Mouse (Mus musculus): ENCODE measurements around the gene Nktr.

Nktr gene

DNA sequence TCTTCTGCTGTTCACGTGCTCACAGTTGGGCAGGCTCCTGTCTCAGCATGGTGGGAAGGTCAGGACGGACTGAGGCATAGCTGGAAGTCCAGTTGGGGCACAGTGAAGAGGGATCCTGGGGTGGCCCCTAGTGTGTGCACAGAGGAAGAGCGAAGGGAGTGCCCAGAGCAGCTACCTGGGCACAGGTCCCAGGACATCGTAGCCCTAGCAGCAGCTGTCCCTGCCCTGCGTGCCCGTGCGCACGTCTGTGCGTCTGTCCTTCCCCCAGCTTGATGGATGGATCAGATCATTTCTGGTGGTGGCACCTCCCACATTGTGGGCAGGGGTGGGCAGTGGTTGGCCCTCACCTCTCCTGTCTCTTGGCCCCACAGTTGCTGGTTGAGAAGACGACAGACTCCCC is 43.3 kb downstream of the Nktr start:
- no peak for DNase-seq

DNA sequence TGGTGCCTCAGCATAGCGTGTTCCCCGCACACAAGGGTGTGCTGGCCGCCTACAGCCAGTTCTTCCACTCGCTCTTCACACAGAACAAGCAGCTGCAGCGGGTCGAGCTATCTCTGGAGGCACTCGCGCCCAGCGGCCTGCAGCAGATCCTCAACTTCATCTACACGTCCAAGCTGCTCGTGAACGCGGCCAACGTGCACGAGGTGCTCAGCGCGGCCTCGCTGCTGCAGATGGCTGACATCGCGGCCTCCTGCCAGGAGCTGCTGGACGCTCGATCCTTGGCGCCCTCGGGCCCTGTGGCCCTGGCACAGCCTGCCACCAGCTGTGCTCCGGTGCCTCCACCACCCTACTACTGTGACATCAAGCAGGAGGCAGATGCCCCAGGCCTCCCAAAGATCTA is 43.8 kb downstream of the Nktr start:
- no peak for DNase-seq

DNA sequence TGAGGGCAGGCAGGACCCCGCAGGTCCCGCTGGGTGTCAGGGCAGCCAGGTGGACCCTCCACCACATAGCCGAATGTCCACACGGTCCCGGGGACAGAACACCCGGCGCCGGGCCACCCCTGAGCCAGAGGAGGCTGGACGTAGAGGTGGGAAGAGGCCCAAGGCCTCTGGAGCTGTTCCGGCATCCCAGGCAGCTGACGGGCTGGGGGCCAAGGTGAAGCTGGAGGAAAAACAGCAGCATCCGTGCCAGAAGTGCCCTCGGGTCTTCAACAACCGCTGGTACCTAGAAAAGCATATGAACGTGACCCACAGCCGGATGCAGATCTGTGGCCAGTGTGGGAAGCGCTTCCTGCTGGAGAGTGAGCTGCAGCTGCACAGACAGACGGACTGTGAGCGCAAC is 44.7 kb downstream of the Nktr start:
- no peak for DNase-seq

DNA sequence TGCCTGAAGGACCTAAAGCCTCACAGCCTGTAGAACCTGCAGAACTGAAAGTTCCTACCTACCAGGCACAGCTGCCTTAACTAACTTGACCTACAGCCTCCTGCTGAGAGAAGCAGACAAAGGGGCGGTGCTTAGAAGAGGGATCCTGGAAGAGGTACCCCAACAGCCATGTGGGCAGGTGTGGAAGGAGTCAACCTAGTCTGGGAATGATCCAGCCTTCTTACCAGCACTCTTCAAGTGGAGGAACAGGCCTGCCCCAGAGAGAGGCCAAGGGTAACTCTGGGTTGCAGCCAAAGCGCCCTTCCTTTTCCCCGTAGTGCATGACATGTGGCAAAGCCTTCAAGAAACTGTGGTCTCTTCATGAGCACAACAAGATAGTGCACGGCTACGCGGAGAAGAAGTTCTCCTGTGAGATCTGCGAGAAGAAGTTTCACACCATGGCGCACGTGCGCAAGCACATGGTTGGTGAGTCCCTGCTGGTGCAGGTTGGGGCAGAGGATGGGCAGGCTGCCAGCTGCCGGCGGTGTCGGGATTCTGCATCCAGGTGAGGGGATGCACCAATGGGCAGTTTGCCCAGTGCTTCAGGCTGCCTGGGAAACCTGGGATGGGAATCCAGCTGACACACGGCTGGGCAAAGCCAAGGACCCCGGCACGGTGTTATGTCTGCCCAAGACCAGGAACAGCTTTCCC is 46.3 kb downstream of the Nktr start:
- no peak for DNase-seq

DNA sequence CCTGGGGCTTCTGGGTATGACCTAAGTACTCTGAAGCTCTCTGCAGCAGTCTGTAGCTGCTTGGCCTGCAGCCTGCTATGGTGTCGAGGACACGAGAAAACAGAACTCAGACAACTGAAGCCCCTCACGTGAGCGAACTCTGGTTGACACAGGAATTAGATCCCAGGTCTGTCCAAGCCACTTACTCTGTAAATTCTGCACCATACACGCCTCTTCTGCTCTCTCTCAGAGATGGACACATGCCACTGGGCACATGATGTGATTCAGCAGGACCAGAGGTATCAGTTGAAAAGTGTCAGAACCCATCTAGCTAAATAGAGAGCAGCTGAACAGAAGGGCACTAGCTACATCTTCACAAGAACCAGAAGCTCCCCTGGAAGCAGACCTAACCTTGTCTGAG is 53.4 kb downstream of the Nktr start:
- no peak for DNase-seq

DNA sequence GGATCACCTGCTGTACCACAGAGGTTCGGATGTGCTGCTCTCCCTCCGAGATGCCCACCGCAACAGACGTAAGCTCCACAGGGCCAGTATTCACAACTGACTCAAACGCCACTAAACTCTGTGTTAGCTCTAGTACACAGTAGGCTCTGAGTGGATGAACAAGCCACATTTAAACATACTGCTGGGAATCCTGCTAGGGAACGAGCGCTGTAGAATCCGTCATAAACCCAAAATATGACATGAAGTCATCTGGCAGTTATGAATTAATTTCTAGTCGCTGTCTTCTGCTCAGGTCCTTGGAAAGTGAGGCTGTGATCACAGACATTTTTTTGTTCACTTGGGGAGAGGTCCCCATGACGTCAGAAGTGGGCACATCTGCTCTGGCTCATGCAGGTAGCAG is 57.0 kb downstream of the Nktr start:
- DNase-seq = no peak

DNA sequence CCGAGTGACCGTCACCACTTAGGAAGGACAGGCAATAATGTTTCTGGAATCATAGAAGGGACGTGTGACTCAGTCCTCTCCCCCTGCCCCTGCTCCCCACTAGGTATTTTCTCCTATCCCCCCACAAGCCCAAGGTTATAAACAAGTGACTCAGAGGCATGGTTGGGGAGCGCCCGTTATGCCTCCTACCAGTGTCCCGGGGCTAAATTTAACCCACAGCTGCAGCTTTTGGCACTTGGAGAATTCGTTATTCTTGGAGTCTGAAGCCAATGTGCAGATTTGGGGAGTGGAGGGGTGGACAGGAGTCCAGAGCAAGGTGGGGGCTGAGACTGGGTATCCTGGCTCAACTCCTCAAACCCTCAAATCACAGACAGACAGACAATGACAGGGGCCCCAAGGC is 57.5 kb downstream of the Nktr start:
- no peak for DNase-seq

DNA sequence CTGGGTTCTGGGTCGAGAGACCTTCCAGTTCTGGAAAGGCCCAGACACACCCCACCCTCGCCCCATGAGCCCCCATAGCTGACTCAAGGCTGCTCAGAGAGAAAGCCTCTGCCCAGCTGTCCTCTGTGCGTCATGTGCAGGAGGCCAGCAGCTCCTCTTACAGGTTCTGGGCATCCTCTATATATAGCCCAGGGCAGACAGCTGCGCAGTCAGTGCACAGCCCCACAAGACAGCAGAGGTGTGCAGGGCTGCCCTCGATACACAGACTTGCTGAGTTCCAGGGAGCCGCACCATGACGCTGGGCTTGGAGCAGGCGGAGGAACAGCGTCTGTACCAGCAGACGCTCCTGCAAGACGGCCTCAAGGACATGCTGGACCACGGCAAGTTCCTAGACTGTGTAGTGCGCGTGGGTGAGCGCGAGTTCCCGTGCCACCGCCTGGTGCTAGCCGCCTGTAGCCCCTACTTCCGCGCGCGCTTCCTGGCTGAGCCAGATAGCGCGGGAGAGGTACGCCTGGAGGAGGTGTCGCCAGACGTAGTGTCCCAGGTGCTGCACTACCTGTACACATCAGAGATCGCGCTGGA is 58.6 kb downstream of the Nktr start, which contains the start of gene Klhl40:
Gene Klhl40, plus strand, starts transcription at position 124 of the 582 bp plus-strand sequence.
- DNase-seq = no peak

DNA sequence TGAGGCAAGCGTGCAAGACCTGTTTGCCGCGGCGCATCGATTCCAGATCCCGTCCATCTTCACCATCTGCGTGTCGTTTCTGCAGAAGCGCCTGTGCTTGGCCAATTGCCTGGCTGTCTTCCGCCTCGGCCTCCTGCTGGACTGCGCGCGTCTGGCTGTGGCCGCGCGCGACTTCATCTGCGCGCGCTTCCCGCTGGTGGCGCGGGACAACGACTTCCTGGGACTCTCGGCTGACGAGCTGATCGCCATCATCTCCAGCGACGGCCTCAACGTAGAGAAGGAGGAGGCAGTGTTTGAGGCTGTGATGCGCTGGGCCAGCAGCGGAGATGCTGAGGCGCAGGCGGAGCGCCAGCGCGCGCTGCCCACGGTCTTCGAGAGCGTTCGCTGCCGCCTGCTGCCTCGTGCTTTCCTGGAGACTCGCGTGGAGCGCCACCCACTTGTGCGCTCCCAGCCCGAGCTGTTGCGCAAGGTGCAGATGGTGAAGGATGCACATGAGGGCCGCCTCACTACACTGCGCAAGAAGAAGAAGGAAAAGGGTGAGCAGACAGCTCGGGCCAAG is 59.2 kb downstream of the Nktr start:
- DNase-seq = peak; percentile 70

DNA sequence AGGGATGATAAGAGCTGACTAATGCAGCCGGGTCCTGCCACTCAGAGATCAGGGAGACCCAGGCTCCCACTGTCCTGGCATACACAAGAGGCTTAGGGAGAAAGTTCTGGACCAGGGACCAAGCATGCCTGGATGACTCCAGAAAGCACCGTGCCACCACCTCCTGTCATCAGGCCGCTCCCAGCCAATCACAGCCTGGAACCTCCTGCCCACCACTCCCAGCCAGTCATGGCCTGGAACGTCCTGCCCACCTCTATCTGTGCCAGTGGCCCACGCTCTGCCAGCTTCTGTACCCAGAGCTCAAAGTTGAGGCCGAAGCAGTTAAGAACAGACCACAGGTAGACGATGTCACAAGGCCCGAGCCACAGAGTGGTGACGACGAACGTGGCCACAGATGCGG is 65.8 kb downstream of the Nktr start:
- no peak for DNase-seq

DNA sequence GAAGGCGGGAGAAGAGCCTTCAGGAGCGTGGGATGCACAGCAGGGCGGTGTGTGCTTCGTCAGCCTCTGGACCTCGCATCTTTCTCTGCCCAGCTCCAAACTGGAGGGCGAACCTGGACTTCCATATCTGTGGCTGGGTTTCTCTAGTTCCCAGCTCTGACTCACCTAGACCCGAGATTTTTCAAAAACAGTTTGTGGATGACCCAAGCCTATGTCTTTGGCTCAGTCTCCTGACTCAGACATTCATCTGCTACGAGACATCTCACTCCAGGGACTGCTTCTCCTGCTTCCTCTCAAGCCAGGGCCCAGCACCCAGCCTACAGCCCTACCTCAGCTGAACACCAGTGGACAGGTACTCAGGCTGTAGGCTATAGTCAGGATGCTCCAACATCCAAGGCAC is 66.3 kb downstream of the Nktr start:
- DNase-seq = no peak

DNA sequence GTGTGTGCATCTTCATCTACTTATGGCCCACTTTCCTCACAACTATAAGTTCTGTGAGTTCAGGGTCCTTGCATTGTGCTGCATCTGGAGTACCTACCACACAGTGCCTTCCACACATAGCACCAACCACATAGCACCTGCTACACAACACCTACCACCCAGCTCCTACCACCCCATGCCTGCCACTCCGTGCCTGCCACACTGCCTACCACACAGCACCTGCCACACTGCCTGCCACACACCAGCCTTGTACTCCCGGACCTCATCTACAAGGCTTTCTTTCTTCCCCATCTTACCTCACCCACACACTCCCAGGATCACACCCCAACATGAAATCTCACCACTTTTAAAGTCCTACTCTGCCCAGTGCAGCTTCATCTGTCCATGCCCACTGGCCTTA is 67.4 kb downstream of the Nktr start:
- DNase-seq = no peak

DNA sequence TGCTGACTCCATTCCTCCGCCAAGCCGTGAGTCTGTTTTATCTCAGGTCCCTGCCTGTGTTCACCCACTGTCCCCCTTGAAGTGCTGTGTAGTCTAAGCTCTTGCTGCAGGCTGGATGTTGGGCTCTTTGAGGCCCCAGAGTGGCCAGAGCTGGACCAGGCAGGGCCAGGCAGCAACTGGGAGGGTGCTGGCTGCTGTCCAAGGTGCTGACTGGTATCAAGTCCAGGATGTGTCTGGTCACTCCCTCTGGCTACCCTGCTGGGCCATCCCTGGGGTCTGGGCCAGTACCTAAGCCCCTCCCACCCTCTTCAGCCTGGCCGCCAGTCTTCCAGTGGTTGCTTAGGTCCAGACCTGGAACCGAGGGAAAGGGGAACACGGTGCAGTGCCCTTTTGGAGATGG is 72.2 kb downstream of the Nktr start:
- DNase-seq = peak; percentile 89

DNA sequence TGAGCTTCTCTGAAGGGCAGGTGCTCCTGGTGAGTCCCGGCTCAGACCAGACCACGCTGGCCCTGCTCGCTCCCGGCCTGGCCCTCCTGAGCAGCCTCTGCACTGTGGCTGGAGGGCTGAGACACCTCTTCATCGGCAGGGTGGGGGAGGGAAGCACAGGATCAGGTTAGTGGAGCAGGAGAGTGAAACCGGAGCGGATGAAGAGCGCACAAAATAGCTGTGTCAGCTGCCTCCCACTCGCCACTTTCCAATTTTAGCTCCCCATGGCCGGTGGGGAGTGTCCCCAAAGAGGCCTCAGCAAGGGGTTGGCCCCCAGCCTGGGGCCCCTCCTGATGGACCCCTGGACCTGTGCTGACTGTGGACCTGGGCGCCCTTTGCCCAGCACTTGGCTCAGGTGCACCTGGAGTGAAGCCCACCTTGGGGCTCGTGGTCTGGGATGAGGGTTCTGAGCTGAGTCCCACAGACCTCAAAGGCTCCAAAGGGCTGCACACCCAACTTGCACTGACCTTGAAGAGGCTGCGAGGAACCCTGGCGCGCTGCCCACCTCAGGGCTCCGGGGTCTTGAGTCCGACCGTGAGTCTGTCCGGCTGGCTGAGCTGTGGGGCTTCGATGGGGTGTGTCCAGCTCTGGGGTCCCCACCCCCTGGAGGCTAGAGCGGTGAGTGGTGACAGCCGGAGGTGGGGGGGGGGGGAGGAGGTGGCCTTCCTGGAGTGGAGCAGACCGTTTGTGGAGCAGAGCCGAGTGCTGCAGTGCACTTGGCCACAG is 73.0 kb downstream of the Nktr start, which contains the start of gene Hhatl:
Gene Hhatl, minus strand, starts transcription at position 751 of the 765 bp plus-strand sequence.
- peak; percentile 31 for DNase-seq

DNA sequence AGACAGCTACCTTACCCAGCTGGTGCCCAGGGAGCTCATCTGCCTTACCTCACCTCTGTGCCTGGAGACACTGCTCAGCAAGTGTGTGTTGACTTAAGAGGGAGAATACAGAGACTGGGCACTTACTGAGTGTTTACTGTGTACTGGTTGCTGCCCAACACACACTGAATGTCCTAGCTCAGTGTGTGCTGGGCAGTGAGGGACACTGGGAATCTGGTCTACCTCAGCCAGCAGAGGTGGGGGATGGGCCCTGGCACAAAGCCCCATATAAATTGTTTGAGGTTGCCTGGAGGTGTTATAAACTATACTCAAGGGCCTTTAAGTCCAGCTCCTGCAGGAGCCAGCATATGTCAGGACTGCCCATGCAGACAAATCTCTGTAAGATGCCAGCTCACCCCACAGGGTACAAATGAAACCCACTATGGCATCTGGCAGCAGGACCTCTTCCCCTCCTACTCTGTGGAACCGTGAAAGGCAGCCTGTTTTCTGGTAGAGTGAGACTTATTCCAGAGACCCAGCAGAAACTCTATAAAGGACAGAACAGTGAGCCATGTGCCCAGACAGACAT is 76.1 kb downstream of the Nktr start:
- no peak for DNase-seq

DNA sequence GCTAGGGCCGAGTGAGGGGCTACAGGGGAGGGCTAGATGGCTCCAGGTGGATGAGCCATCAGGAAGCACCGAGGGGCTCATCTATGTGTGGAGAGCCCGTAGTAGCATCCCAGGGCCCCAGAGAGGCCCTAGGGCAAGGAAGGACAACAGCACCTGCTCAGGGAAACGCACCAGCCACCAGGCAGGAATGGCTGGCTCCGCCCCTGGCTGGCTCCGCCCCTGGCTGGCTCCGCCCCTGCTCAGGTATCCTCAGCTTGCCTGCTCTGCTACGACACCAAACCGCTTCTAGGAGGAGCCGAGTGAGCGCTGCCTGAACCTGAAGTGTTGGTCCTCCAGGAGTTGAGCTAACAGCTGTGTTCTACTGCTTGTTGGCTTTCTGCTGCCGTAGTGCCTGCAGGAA is 78.8 kb downstream of the Nktr start:
- peak; percentile 54 for DNase-seq

DNA sequence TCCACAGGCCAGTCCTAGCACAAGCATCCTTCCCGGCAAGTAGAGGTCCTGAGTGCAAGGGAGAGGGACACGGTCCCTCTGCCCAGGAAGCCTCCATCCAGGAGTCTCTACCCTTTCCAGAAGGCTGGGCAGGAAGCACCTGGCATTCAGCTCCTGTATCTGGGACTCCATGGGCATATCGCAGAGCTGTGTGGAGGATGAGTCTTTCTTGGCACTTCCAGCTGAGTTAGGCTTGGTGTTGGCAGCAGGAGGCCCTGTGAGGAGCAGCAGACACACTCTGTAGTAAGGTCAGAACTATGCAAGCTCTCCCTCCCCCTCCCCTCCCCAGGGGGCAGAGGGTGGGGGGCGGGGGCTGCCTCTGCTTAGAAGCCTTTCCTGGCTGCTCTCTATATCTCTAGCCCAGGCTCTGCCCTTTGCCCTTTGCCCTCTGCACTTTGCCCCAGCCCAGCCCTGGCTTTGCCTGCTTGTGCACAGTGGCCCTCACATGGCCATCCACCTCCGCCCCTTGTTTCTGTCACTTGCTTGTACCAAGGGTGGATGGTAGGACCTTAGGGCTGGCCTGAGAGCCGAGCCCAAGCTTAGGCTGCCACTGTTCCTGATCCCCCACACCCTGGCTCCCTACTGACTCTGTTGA is 80.0 kb downstream of the Nktr start:
- no peak for DNase-seq

DNA sequence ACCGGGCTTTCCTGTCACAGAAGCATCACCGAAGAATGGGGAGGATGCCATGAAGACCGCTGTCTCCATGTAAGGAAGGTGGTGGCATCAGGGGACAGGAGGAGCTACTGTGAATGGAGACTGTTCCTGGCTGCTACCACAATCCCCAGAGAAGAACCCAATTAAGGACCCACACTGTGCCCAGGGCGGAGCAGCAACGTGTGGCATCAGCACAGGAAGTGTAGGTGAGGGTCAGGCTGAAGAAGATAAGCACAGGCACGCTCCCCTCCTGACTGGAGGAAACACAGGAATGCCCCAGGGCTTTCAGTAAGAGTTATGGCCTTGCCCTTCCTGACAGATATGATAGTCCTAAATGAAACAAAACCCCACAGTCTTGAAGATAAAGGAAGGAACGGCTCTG is 83.8 kb downstream of the Nktr start:
- no peak for DNase-seq
